Mouse (Mus musculus): Measurements from ENCODE around the gene Oxnad1.

GRCm38 (mm10) chr14:32082891-32083290, 2.3 kb upstream of the Oxnad1 start:
- TF ChIP-seq CTCF (IDR thresholded peaks at IDR 0.05; ENCODE audit: low read depth, low read length) (no peak), GATA1 (IDR thresholded peaks at IDR 0.05; ENCODE audit: borderline replicate concordance, low read length) (no peak)
